Mouse (Mus musculus): Measurements from ENCODE around the gene Cnnm3. TPM values are rescaled to one million over a fixed set of nuclear protein-coding genes. Genes with fewer than 3 reads are reported as not detected.

The Cnnm3 gene
- polyA plus RNA-seq, 1 experiment from 2014 or later, result 5.0 TPM

- no peak for ATAC-seq
- H3K4me1 ChIP-seq (ENCODE audit: control insufficient read depth, insufficient read depth, low read depth, low read length), result peaks cover 28% of the 10 kb centered on the region
- H3K4me2 ChIP-seq (ENCODE audit: low read length), result peak overlapping the region; percentile 87
- no peaks in the 10 kb centered on the region for H3K9me3 ChIP-seq (ENCODE audit: control insufficient read depth, low read length)
- WGBS, result 1% methylated on average over 8 of the region's 8 CpGs
- peaks cover 27% of the 10 kb centered on the region for H3K36me3 ChIP-seq (ENCODE audit: control insufficient read depth, insufficient read depth, low read length)
- peak overlapping the region; percentile 84 for H3K4me3 ChIP-seq (ENCODE audit: low read length)
- peak overlapping the region; percentile 95 for H3K9ac ChIP-seq (ENCODE audit: low read depth, low read length)
- peak overlapping the region; percentile 96 for H3K27ac ChIP-seq (ENCODE audit: low read depth, low read length)
- no peaks in the 10 kb centered on the region for H3K27me3 ChIP-seq (replicated peaks; ENCODE audit: control insufficient read depth, insufficient read depth, low read length)
Measured at GRCm38 (mm10) chr1:36555798-36556395, 44.2 kb downstream of the Cnnm3 start.

GRCm38 (mm10) chr1:36556553-36557456 lies 45.1 kb downstream of the Cnnm3 start:
- under 1% methylated on average over 49 of the region's 52 CpGs for WGBS
- peak; percentile 71 for ATAC-seq

GRCm38 (mm10) chr1:36557457-36558011 lies 45.9 kb downstream of the Cnnm3 start:
- peak overlapping the region; percentile 87 for H3K4me2 ChIP-seq (ENCODE audit: low read length)
- peak overlapping the region; percentile 95 for H3K9ac ChIP-seq (ENCODE audit: low read depth, low read length)
- peaks cover 28% of the 10 kb centered on the region for H3K4me1 ChIP-seq (ENCODE audit: control insufficient read depth, insufficient read depth, low read depth, low read length)
- peak overlapping the region; percentile 96 for H3K27ac ChIP-seq (ENCODE audit: low read depth, low read length)
- peak; percentile 70 for ATAC-seq
- no peaks in the 10 kb centered on the region for H3K27me3 ChIP-seq (replicated peaks; ENCODE audit: control insufficient read depth, insufficient read depth, low read length)
- H3K36me3 ChIP-seq (ENCODE audit: control insufficient read depth, insufficient read depth, low read length), result peaks cover 12% of the 10 kb centered on the region
- 0% methylated on average over 38 of the region's 48 CpGs for WGBS
- peak overlapping the region; percentile 84 for H3K4me3 ChIP-seq (ENCODE audit: low read length)
- no peaks in the 10 kb centered on the region for H3K9me3 ChIP-seq (ENCODE audit: control insufficient read depth, low read length)

More at GRCm38 (mm10) chr1:36556553-36557456, 45.1 kb downstream of the Cnnm3 start:
- Histone ChIP-seq H3K4me1 (ENCODE audit: control insufficient read depth, insufficient read depth, low read depth, low read length) (peaks cover 28% of the 10 kb centered on the region), H3K9ac (ENCODE audit: low read depth, low read length) (peak overlapping the region; percentile 95), H3K4me3 (ENCODE audit: low read length) (peak overlapping the region; percentile 84), H3K36me3 (ENCODE audit: control insufficient read depth, insufficient read depth, low read length) (peaks cover 18% of the 10 kb centered on the region), H3K27me3 (replicated peaks; ENCODE audit: control insufficient read depth, insufficient read depth, low read length) (no peaks in the 10 kb centered on the region), H3K4me2 (ENCODE audit: low read length) (peak overlapping the region; percentile 87), H3K27ac (ENCODE audit: low read depth, low read length) (peak overlapping the region; percentile 96), H3K9me3 (ENCODE audit: control insufficient read depth, low read length) (no peaks in the 10 kb centered on the region)

- Histone ChIP-seq H3K4me3 (ENCODE audit: low read length) (peak within 1 kb of the TSS; percentile 84), H3K9me3 (ENCODE audit: control insufficient read depth, low read length) (no peaks in the 10 kb centered on the region), H3K4me1 (ENCODE audit: control insufficient read depth, insufficient read depth, low read depth, low read length) (peaks cover 28% of the 10 kb centered on the region), H3K4me2 (ENCODE audit: low read length) (peak within 1 kb of the TSS; percentile 87), H3K27ac (ENCODE audit: low read depth, low read length) (peak within 1 kb of the TSS; percentile 96), H3K36me3 (ENCODE audit: control insufficient read depth, insufficient read depth, low read length) (peaks cover 4% of the 10 kb centered on the region), H3K9ac (ENCODE audit: low read depth, low read length) (peak within 1 kb of the TSS; percentile 95), H3K27me3 (replicated peaks; ENCODE audit: control insufficient read depth, insufficient read depth, low read length) (no peaks in the 10 kb centered on the region)
- under 1% methylated on average over 67 of the region's 69 CpGs for WGBS
- peak; percentile 59 for ATAC-seq
Measured at GRCm38 (mm10) chr1:36558031-36558993, 46.6 kb downstream of the Cnnm3 start, which contains the start of gene Sema4c. Gene Sema4c, minus strand, starts transcription at chr1:36558349.

GRCm38 (mm10) chr1:36559256-36559655 lies 47.6 kb downstream of the Cnnm3 start:
- H3K9me3 ChIP-seq (ENCODE audit: control insufficient read depth, low read length), result no peaks in the 10 kb centered on the region
- peaks cover 26% of the 10 kb centered on the region for H3K4me1 ChIP-seq (ENCODE audit: control insufficient read depth, insufficient read depth, low read depth, low read length)
- no peak overlapping the region for H3K4me2 ChIP-seq (ENCODE audit: low read length)
- no peak overlapping the region; the same call in 1 of the 2 replicates for H3K9ac ChIP-seq (ENCODE audit: low read depth, low read length)
- no peak for ATAC-seq
- no peaks in the 10 kb centered on the region for H3K36me3 ChIP-seq (ENCODE audit: control insufficient read depth, insufficient read depth, low read length)
- H3K27ac ChIP-seq (ENCODE audit: low read depth, low read length), result no peak overlapping the region
- H3K4me3 ChIP-seq (ENCODE audit: low read length), result no peak overlapping the region
- WGBS, result 9% methylated on average over 4 of the region's 4 CpGs
- no peaks in the 10 kb centered on the region for H3K27me3 ChIP-seq (replicated peaks; ENCODE audit: control insufficient read depth, insufficient read depth, low read length)

- H3K4me1 ChIP-seq (ENCODE audit: control insufficient read depth, insufficient read depth, low read depth, low read length), result peaks cover 20% of the 10 kb centered on the region
- H3K27ac ChIP-seq (ENCODE audit: low read depth, low read length), result no peak overlapping the region
- no peak overlapping the region for H3K9ac ChIP-seq (ENCODE audit: low read depth, low read length)
- H3K27me3 ChIP-seq (replicated peaks; ENCODE audit: control insufficient read depth, insufficient read depth, low read length), result no peaks in the 10 kb centered on the region
- H3K4me2 ChIP-seq (ENCODE audit: low read length), result no peak overlapping the region
- H3K36me3 ChIP-seq (ENCODE audit: control insufficient read depth, insufficient read depth, low read length), result no peaks in the 10 kb centered on the region
- no peak overlapping the region for H3K4me3 ChIP-seq (ENCODE audit: low read length)
- ATAC-seq, result no peak
- H3K9me3 ChIP-seq (ENCODE audit: control insufficient read depth, low read length), result no peaks in the 10 kb centered on the region
- WGBS, result 75% methylated on average over 5 of the region's 5 CpGs
Measured at GRCm38 (mm10) chr1:36559888-36560287, 48.2 kb downstream of the Cnnm3 start.

GRCm38 (mm10) chr1:36560903-36561302 lies 49.2 kb downstream of the Cnnm3 start:
- Histone ChIP-seq H3K27ac (ENCODE audit: low read depth, low read length) (no peak overlapping the region), H3K4me3 (ENCODE audit: low read length) (no peak overlapping the region), H3K4me2 (ENCODE audit: low read length) (no peak overlapping the region), H3K36me3 (ENCODE audit: control insufficient read depth, insufficient read depth, low read length) (no peaks in the 10 kb centered on the region), H3K4me1 (ENCODE audit: control insufficient read depth, insufficient read depth, low read depth, low read length) (peaks cover 10% of the 10 kb centered on the region), H3K9me3 (ENCODE audit: control insufficient read depth, low read length) (no peaks in the 10 kb centered on the region), H3K27me3 (replicated peaks; ENCODE audit: control insufficient read depth, insufficient read depth, low read length) (no peaks in the 10 kb centered on the region), H3K9ac (ENCODE audit: low read depth, low read length) (no peak overlapping the region)
- ATAC-seq, result no peak
- WGBS, result 64% methylated on average over 6 of the region's 6 CpGs

GRCm38 (mm10) chr1:36562388-36562787 lies 50.7 kb downstream of the Cnnm3 start:
- no peak overlapping the region for H3K9ac ChIP-seq (ENCODE audit: low read depth, low read length)

More at GRCm38 (mm10) chr1:36562388-36562787, 50.7 kb downstream of the Cnnm3 start:
- Histone ChIP-seq H3K27ac (ENCODE audit: low read depth, low read length) (no peak overlapping the region), H3K27me3 (replicated peaks; ENCODE audit: control insufficient read depth, insufficient read depth, low read length) (no peaks in the 10 kb centered on the region), H3K9me3 (ENCODE audit: control insufficient read depth, low read length) (no peaks in the 10 kb centered on the region), H3K4me2 (ENCODE audit: low read length) (no peak overlapping the region), H3K4me1 (ENCODE audit: control insufficient read depth, insufficient read depth, low read depth, low read length) (peaks cover 10% of the 10 kb centered on the region), H3K36me3 (ENCODE audit: control insufficient read depth, insufficient read depth, low read length) (no peaks in the 10 kb centered on the region), H3K4me3 (ENCODE audit: low read length) (no peak overlapping the region)
- WGBS, result 77% methylated on average over 4 of the region's 4 CpGs
- no peak for ATAC-seq

All from hindbrain, embryonic 16.5 days (tissue).